Mouse (Mus musculus): ENCODE data around the gene Id4.

- no peak for TF ChIP-seq POLR2A (IDR thresholded peaks at IDR 0.05; ENCODE audit: control insufficient read depth in 1 of 2, insufficient read depth in 1 of 2, low read depth in 1 of 2, low read length in 2 of 2, poor library complexity in 1 of 2)
- no peak for TF ChIP-seq ZNF384 (IDR thresholded peaks at IDR 0.05; ENCODE audit: low read depth, low read length)
- TF ChIP-seq CHD2 (IDR thresholded peaks at IDR 0.05; ENCODE audit: low read length): no peak
- TF ChIP-seq CTCF (IDR thresholded peaks at IDR 0.05 in 2 of 3, conservative IDR thresholded peaks at IDR 0.05 in 1 of 3; ENCODE audit: control insufficient read depth in 1 of 3, insufficient read depth in 1 of 3, low read depth in 2 of 3, low read length in 3 of 3, poor library complexity in 1 of 3, severe bottlenecking in 1 of 3): no peak
- no peak for TF ChIP-seq BHLHE40 (IDR thresholded peaks at IDR 0.05; ENCODE audit: borderline replicate concordance, low read depth, low read length)
- TF ChIP-seq MAFK (IDR thresholded peaks at IDR 0.05; ENCODE audit: borderline replicate concordance, low read depth, low read length): no peak
- TF ChIP-seq HCFC1 (IDR thresholded peaks at IDR 0.05; ENCODE audit: low read depth, low read length): no peak
These were observed 16.0 kb downstream of the Id4 start for GRCm38 (mm10) chr13:48276981-48277380.
